Mouse (Mus musculus) kidney, postnatal 14 days (tissue): Measurements from ENCODE around the gene Srf.

Experiments
- DNase-seq: peaks from one replicate; pipeline ENCODE4 v3.0.0; 2022; ENCODE audit warnings: mixed read lengths

Gene Srf

GRCm38 (mm10) chr17:46511059-46511710 is 44.8 kb downstream of the Srf start:
- peak; percentile 47 for DNase-seq

- peak; percentile 75 for DNase-seq
Observed at GRCm38 (mm10) chr17:46505617-46506016, 50.4 kb downstream of the Srf start.

- DNase-seq, result peak; percentile 84
Observed at GRCm38 (mm10) chr17:46503847-46504638, 51.9 kb downstream of the Srf start.

- no peak for DNase-seq
Observed at GRCm38 (mm10) chr17:46502775-46503174, 53.2 kb downstream of the Srf start.
